20 mouse cellular contexts compared by ENCODE assay signal in the genomic region with DNA sequence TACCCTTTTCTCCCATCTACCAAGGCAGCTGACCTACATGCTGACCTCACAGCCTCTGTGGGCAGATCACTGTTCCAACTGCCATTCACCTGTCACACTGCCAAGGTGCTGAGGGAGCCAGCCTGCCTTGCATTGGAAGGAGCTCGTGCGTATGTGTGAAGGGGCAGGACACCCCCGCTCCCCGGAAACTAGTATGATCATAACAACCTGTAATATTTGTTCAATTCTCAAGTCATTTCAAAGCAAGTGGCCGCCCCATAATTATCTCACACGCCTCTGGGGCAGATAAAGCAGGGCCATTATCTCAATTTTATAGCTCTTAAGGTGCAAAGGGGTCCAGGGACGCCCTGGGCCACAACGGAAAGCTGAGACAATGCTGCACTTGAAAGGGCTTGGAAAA.
DNase-seq lines count a peak whose midpoint lies in the region; ATAC-seq and TF ChIP-seq lines count a peak whose summit lies in the region.
"Had no signal": no experiment of that assay in that cellular context is flagged by ENCODE, and none has a peak within 500 bp of the region (broad histone marks: within the 10 kb centered on the region; RNA-seq: fewer than 3 reads in every experiment).

No protein-coding gene starts in this region.

- H3K9ac ChIP-seq in liver, adult 2 months (ENCODE audit: low read depth, low read length), result no peak overlapping the region
- H3K9ac ChIP-seq in liver, embryonic 11.5 days (ENCODE audit: low read depth, low read length), result no peak overlapping the region
- no peak overlapping the region for H3K9ac ChIP-seq in intestine, postnatal 0 days (ENCODE audit: low read depth, low read length)
- H3K9ac ChIP-seq in stomach, embryonic 15.5 days, result no peak overlapping the region
- no peak overlapping the region for H3K9ac ChIP-seq in liver, embryonic 12.5 days
- H3K9ac ChIP-seq: embryonic facial prominence, embryonic 12.5 days; forebrain, embryonic 12.5 days; heart, embryonic 13.5 days; hindbrain, embryonic 15.5 days had no signal

- DNase-seq in adrenal gland, postnatal 10 days, result peak; percentile 51
- no peak for DNase-seq in adrenal gland, adult 18-20 months (ENCODE audit: low spot score in 2 of 2)
- peak; percentile 49 for DNase-seq in liver, adult 2 months (ENCODE audit: extremely low read depth, low read depth, low spot score)
- no peak for DNase-seq in liver, embryonic 11.5 days (ENCODE audit: low spot score)
- no peak for DNase-seq in MN1 (ENCODE audit: low spot score)
- DNase-seq: adrenal gland, postnatal 25 days; cerebellum, adult 2 months; gastrocnemius, postnatal 25 days; heart, adult 11 months; heart, postnatal 36 days had no signal

- H3K27ac ChIP-seq in liver, adult 2 months (replicated peaks; ENCODE audit: insufficient read depth, low read depth, low read length), result no peak overlapping the region
- no peak overlapping the region for H3K27ac ChIP-seq in liver, embryonic 11.5 days (ENCODE audit: low read depth, low read length)
- no peak overlapping the region for H3K27ac ChIP-seq in intestine, postnatal 0 days (ENCODE audit: low read depth, low read length)
- no peak overlapping the region for H3K27ac ChIP-seq in stomach, embryonic 15.5 days
- H3K27ac ChIP-seq in liver, embryonic 12.5 days, result no peak overlapping the region
- H3K27ac ChIP-seq: embryonic facial prominence, embryonic 12.5 days; forebrain, embryonic 12.5 days; heart, embryonic 13.5 days; hindbrain, embryonic 15.5 days had no signal

- ATAC-seq in liver, embryonic 11.5 days (replicated peaks; ENCODE audit: low FRiP score), result no peak
- ATAC-seq in intestine, postnatal 0 days, result peak; percentile 85
- peak; percentile 45; the same call in 1 of the 2 replicates for ATAC-seq in stomach, embryonic 15.5 days (ENCODE audit: insufficient read depth, low FRiP score, low read depth)
- no peak for ATAC-seq in liver, embryonic 12.5 days
- ATAC-seq: activated CD4-positive, CD25-positive, alpha-beta regulatory T cell, adult 4 months; forebrain, embryonic 16.5 days; Patski had no signal

- no peaks in the 10 kb centered on the region for H3K79me2 ChIP-seq in liver, adult 2 months (ENCODE audit: control insufficient read depth, insufficient read depth, low read length)

- H3K4me3 ChIP-seq in liver, adult 2 months (ENCODE audit: insufficient read depth, low read depth, low read length), result no peak overlapping the region
- H3K4me3 ChIP-seq in liver, embryonic 11.5 days (ENCODE audit: low read depth, low read length), result no peak overlapping the region
- no peak overlapping the region for H3K4me3 ChIP-seq in intestine, postnatal 0 days (ENCODE audit: low read depth, low read length)
- H3K4me3 ChIP-seq in stomach, embryonic 15.5 days (replicated peaks), result no peak overlapping the region
- no peak overlapping the region for H3K4me3 ChIP-seq in liver, embryonic 12.5 days
- H3K4me3 ChIP-seq: embryonic facial prominence, embryonic 12.5 days; forebrain, embryonic 12.5 days; heart, embryonic 13.5 days; hindbrain, embryonic 15.5 days had no signal

- H3K27me3 ChIP-seq in liver, adult 2 months (ENCODE audit: control insufficient read depth, insufficient read depth, low read length), result no peaks in the 10 kb centered on the region
- H3K27me3 ChIP-seq in liver, embryonic 11.5 days (replicated peaks; ENCODE audit: control insufficient read depth, insufficient read depth, low read length), result no peaks in the 10 kb centered on the region
- H3K27me3 ChIP-seq in intestine, postnatal 0 days (replicated peaks; ENCODE audit: control insufficient read depth, insufficient read depth, low read length), result no peaks in the 10 kb centered on the region
- no peaks in the 10 kb centered on the region for H3K27me3 ChIP-seq in stomach, embryonic 15.5 days (replicated peaks)
- H3K27me3 ChIP-seq in liver, embryonic 12.5 days (replicated peaks), result no peaks in the 10 kb centered on the region
- H3K27me3 ChIP-seq: forebrain, embryonic 12.5 days; heart, embryonic 13.5 days; hindbrain, embryonic 15.5 days had no signal

- no peaks in the 10 kb centered on the region for H3K9me3 ChIP-seq in liver, embryonic 11.5 days (ENCODE audit: control insufficient read depth, low read length)
- H3K9me3 ChIP-seq in intestine, postnatal 0 days (ENCODE audit: control insufficient read depth), result no peaks in the 10 kb centered on the region
- no peaks in the 10 kb centered on the region for H3K9me3 ChIP-seq in stomach, embryonic 15.5 days
- H3K9me3 ChIP-seq in liver, embryonic 12.5 days (replicated peaks), result no peaks in the 10 kb centered on the region
- H3K9me3 ChIP-seq: embryonic facial prominence, embryonic 12.5 days; forebrain, embryonic 12.5 days; heart, embryonic 13.5 days; hindbrain, embryonic 15.5 days had no signal

- H3K4me1 ChIP-seq in liver, adult 2 months (ENCODE audit: control insufficient read depth, insufficient read depth, low read length), result no peaks in the 10 kb centered on the region
- H3K4me1 ChIP-seq in liver, embryonic 11.5 days (replicated peaks; ENCODE audit: control insufficient read depth, insufficient read depth, low read length), result peaks cover 3% of the 10 kb centered on the region
- H3K4me1 ChIP-seq in intestine, postnatal 0 days (replicated peaks; ENCODE audit: control insufficient read depth, insufficient read depth, low read length), result no peaks in the 10 kb centered on the region
- no peaks in the 10 kb centered on the region for H3K4me1 ChIP-seq in stomach, embryonic 15.5 days
- H3K4me1 ChIP-seq in liver, embryonic 12.5 days, result no peaks in the 10 kb centered on the region
- H3K4me1 ChIP-seq: forebrain, embryonic 12.5 days; hindbrain, embryonic 15.5 days had no signal

- no peak overlapping the region for H3K4me2 ChIP-seq in liver, embryonic 11.5 days
- H3K4me2 ChIP-seq in intestine, postnatal 0 days (replicated peaks; ENCODE audit: low read depth), result no peak overlapping the region
- H3K4me2 ChIP-seq in stomach, embryonic 15.5 days, result no peak overlapping the region
- H3K4me2 ChIP-seq in liver, embryonic 12.5 days, result no peak overlapping the region
- H3K4me2 ChIP-seq: embryonic facial prominence, embryonic 12.5 days; forebrain, embryonic 12.5 days; heart, embryonic 13.5 days; hindbrain, embryonic 15.5 days had no signal

- no peak for TF ChIP-seq POLR2A in liver, adult 2 months (IDR thresholded peaks at IDR 0.05; ENCODE audit: extremely low read depth, insufficient read depth, low read length)

- H3K36me3 ChIP-seq in liver, adult 2 months (ENCODE audit: control insufficient read depth, insufficient read depth, low read length), result no peaks in the 10 kb centered on the region
- H3K36me3 ChIP-seq in liver, embryonic 11.5 days (ENCODE audit: control insufficient read depth, insufficient read depth, low read length), result no peaks in the 10 kb centered on the region
- no peaks in the 10 kb centered on the region for H3K36me3 ChIP-seq in intestine, postnatal 0 days (ENCODE audit: control insufficient read depth, insufficient read depth)
- no peaks in the 10 kb centered on the region for H3K36me3 ChIP-seq in stomach, embryonic 15.5 days
- no peaks in the 10 kb centered on the region for H3K36me3 ChIP-seq in liver, embryonic 12.5 days
- H3K36me3 ChIP-seq: embryonic facial prominence, embryonic 12.5 days; forebrain, embryonic 12.5 days; heart, embryonic 13.5 days; hindbrain, embryonic 15.5 days had no signal

- WGBS in liver, adult 2 months, result 50% methylated on average over 8 of the region's 8 CpGs
- WGBS in liver, embryonic 11.5 days, result 62% methylated on average over 8 of the region's 8 CpGs
- 39% methylated on average over 8 of the region's 8 CpGs for WGBS in intestine, postnatal 0 days
- WGBS in stomach, embryonic 15.5 days, result 56% methylated on average over 8 of the region's 8 CpGs
- WGBS in liver, embryonic 12.5 days (ENCODE audit: insufficient replicate concordance), result 61% methylated on average over 8 of the region's 8 CpGs

- no peak for TF ChIP-seq CTCF in liver, adult 2 months (IDR thresholded peaks at IDR 0.05; ENCODE audit: low read depth, low read length)
- TF ChIP-seq CTCF in intestine, postnatal 0 days (IDR thresholded peaks at IDR 0.05; ENCODE audit: low read depth), result no peak

Comparison
In these comparisons a context has a peak if more than half of its experiments do, and no peak if none do; other contexts are left out.
1. DNase-seq: peak in adrenal gland, postnatal 10 days (single experiment) and liver, adult 2 months (single experiment); none in adrenal gland, adult 18-20 months (0 of 2), liver, embryonic 11.5 days (single experiment) and MN1 (single experiment).
2. ATAC-seq: peak in intestine, postnatal 0 days (single experiment) and stomach, embryonic 15.5 days (single experiment); none in liver, embryonic 11.5 days (single experiment) and liver, embryonic 12.5 days (single experiment).